Mouse (Mus musculus) cerebellum, adult (tissue): ENCODE measurements around the gene Gcnt2.

Experiments
- ATAC-seq: cut with Nextera tagmentation; 2 replicates; pipeline ENCODE4 v1.9.2; 2017; ENCODE audit warnings: mild to moderate bottlenecking, moderate library complexity, mixed read lengths; ENCODE audit not compliant: insufficient number of reproducible peaks, low FRiP score, low TSS enrichment

Gene Gcnt2

DNA sequence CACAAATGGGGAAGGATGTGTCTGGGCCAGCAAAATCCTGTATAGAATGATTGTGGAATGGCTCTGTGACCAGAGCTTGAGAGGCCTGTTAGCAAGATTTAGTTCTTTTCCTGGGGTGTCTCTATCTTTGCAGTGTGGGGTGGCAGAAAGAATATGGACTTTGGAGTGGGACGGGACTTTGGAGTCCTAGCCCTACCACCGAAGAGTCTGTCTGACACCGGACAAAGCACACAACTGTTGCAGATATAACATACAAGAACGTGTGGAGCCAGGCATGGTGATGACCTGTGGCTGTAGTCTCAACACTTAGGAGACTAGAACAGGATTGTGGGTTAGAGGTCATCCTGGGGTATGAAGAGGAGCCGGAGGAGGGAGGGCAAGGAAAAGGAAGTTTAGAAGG lies 73.0 kb downstream of the Gcnt2 start:
- no peak for ATAC-seq

DNA sequence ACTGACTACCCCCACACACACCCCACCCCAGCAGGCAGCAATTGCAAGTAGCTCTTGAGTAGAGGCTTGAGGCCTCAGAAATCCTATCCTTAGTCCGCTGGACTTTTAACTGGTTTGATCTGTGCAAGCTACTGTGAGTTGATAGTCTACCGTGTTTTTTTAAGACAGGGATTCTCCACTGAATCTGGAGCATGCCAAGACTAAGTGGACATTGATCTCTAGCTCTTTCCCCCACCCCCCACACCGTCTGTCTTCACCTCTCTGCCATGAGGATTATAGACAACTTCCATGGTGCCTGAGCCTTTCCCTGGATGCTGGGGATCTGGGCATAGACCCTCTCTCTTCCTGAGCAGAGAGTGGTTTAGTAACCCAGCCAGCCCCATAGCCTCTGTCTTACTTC lies 74.8 kb downstream of the Gcnt2 start:
- no peak for ATAC-seq

DNA sequence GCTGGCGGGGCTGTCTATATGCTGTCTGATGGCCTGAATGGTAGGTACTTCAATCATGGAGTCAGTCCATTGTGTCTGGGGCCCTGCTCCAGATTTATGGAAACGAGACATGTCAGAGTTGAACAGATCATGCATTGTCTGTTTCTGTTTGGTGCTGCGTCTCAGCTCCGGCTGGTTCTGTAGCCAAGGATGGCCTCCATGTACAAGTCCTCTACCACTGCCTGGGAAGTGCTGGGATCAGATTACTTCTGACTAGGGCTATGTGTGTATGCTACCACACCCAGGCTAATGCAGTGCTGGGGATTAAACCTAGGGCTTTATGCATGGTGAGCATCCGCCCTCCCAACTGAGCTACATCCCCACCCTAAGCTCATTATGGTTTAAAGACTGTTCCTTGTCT lies 78.0 kb downstream of the Gcnt2 start:
- ATAC-seq: no peak

DNA sequence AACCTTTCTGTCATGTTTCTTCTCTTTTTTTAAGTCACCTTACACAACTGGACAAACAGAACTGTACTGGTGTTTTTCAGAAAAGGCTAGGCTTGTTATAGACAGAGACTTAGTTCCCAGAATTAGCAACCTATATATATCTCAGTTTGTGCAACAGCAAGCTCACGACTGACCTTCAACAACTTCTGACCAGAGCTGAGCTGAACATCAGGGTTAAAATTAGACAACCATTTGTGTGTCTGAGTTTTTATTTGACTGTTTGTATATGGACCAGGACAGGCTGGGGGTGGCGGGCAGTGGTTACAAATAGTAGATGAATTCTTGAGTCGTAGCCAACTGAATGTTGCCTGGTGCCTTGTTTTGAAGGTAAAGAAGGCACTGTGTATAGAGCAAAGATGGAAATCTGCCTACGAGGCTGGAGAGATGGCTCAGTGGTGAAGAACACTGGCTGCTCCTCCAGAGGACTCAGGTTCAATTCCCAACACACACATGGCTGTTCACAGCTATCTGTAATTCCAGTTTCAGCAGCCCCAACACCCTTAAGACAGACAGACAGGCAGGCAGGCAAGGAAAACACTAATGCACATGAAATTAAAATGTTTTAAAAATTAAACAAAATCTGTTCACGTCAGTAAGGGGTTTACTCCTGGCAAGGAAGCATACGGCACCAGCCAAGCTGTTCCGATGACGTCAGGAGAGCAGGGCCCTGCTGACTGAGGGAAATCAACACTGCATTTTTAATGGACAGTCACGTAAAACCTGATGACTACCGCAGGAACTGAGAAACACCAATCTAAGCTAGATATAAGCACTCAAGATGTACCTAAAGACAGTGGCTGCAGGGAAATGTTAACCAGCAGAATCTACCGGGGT lies 79.2 kb downstream of the Gcnt2 start:
- no peak for ATAC-seq

DNA sequence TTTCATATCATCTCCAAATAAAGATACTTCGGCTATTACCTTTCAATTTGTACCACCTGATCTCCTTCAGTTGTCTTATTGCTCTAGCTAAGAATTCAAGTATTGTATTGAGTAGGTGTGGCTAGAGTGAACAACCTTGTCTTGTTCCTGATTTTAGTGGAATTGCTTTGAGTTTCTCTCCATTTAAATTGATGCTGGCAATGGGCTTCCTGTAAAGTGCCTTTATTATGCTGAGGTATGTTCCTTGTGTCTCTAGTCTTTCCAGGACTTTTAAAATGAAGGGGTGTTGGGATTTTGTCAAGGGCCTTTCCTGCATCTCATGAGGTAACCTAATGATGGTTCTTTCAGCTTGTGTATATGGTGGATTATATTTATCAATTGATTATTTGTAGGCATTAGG lies 83.5 kb downstream of the Gcnt2 start:
- no peak for ATAC-seq

DNA sequence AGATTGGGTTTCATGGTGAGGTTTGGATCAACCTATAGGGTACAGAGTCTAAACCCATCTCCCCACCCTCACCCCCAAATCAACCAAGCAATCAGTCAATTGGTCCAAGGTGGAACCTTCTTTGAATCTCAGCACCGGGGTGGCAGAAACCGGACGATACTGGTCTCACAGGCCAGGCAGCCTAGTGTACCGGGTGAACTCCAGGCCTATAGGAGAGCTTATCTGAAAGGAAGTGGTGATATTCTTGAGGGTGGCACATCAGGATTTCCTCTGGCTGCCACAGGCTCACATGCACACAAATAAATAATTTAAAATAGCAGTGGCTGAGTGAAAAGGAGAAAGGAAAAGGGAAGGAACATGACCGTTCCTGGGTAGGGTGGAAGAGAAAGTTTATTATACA lies 84.4 kb downstream of the Gcnt2 start:
- no peak for ATAC-seq

DNA sequence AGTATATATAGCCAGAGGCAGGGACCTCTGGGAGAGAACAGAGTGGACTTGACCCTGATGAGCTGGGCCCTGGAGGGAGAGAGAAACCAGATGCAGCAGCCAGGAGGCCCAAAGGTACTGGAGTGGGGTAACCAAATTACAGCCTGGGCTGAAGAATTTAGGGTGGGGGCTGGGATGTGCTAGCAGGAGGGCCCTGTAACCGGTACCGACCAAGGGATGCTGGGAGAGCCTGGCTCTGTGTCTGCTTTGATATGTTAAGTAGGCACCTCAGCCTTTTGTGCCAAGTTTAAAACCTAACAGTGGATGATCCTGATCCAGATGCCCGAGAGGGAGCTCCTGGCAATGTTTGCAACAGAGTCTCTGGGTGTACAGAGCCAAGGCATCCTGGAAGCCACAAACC lies 84.8 kb downstream of the Gcnt2 start:
- no peak for ATAC-seq

GRCm38 (mm10) chr13:40946513-40946912 lies 87.0 kb downstream of the Gcnt2 start:
- no peak for ATAC-seq

DNA sequence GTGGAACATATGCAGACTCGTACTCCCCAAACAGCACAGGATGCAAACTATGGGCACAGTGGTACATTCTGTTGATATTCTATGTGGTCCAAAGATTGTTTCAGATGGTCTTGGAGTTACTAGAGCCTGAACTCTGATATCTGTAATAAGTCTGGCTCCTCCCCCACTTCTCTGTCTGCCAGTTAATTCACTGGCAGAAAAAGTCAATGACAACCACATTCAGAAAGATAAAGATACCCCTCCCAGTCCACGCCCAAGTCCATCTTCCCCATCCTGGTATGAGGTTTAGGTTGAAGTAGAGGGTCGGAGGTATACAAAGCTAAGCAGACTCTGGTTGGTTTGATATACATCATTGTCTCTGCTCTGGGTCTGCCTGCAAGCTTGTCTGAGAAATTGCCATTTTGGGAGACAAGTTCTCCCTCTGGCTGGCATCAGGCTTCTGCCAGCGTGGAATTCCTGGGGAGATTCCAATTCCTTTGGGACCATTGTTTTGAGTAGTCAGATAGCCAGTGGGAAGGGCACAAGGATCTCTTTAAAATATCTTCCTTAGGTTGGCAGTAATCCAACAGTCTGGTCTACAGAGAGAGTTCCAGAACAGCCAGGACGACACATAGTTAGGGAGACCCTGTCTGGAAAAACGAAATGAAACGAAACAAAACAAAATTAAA lies 88.1 kb downstream of the Gcnt2 start:
- ATAC-seq: no peak

- no peak for ATAC-seq
Observed at GRCm38 (mm10) chr13:40951386-40951976, 91.9 kb downstream of the Gcnt2 start.

DNA sequence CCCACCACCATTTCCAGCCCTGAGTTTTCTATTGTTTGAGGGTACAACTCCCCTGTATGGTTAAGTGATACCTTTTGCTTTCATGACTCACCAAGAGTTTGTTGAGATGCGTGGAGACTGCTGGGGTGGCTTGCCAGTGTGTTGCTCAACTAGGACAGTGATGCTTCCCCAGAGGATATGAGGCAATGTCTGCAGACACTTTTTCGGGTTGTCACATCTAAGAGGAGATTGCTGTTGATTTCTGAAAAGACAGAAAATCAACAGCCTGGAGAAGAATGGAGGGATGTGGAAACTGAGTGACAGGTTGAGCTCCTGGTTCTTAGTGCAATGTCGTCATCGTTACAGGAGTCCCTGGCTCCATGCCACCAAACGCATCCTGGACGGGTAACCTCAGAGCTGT lies 93.7 kb downstream of the Gcnt2 start:
- ATAC-seq: no peak

DNA sequence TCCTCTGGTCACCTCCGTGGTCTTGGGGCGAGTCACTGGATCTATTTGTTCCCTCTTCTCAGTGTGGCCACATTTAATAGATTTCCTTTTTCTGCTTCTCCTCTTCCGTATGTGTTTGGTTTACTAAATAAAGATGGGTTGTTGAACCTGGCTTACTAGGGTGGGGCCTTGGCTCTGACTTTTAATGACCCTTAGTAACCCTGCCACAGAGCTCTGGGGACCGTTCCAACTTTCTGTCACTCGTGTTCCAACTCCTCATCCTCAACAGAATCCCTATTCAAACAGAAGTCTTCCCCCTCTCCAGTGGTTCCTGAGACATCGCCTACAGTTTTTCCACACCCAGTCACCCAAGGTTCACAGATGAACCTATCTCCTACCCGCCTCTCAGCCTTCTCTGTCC lies 96.2 kb downstream of the Gcnt2 start:
- no peak for ATAC-seq

- no peak for ATAC-seq
Observed at GRCm38 (mm10) chr13:40967609-40968008, 108.1 kb downstream of the Gcnt2 start.

DNA sequence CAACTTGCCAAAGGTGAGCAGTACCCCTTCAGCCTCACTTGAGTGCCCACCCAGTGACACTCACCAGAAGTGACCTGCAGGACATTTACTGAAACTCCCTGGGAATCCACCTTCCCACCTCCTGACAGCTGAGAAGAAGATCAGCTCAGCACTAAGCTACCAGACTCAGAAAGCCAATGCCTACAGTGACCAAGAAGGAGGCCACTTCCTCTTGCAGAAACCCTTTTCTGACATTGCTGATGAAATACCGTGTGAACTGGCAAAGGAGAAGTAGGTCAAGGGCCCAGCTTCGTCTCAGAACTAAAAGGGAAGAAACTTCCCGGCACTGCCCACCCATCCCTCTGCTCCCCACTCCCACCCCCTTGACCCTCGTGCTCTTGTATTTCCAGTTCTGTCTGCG lies 109.0 kb downstream of the Gcnt2 start:
- no peak for ATAC-seq

DNA sequence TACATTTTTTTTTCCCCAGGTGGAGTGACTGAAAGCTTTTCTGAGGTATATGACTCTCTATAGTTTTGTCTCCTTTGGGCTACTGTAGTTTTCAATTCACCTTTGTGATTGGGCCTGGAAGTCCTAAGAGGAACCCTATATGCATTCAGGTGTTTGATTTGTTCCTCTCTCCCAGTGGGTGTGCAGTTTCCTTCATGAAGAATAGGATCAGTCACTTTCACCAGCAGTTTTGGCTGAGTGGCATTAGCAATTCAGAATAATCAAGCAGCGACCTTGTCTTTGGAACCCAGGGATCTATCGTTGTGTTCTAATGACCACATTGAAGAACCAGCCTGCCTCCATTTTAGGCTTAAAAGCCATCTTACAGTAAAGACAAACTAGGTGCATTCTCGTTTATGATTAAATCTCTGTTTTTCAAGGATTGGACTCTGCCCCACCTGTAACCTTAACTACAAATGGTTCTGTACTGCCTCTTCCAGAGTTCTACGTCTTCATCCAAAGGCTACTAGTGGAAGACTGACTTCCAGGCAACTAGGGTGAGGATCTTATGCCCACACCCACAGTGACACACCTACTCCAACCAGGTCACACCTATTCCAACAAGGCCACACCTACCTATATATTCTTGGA lies 110.3 kb downstream of the Gcnt2 start:
- ATAC-seq: no peak

GRCm38 (mm10) chr13:40971261-40971660 lies 111.7 kb downstream of the Gcnt2 start:
- no peak for ATAC-seq

- ATAC-seq: no peak
Observed at GRCm38 (mm10) chr13:40971831-40972230, 112.3 kb downstream of the Gcnt2 start.

DNA sequence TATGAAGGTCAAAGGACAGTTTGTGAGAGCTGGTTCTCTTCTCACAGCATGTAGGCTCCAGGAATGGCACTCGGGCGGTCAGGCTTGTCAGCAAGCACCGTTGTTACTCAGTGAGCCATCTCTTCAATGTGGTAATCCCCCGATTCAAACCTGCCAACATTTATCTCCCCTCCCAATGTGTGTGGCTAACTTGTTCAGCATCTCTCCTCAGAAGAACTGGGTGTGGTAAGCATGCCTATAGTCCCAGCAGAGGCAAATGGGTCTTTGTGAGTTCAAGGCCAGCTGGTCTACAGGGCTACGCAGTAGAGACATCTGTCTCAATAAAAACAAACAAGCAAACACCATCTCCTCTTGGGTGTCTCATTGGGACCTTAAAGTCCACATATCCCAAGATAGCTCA lies 113.4 kb downstream of the Gcnt2 start:
- ATAC-seq: no peak

DNA sequence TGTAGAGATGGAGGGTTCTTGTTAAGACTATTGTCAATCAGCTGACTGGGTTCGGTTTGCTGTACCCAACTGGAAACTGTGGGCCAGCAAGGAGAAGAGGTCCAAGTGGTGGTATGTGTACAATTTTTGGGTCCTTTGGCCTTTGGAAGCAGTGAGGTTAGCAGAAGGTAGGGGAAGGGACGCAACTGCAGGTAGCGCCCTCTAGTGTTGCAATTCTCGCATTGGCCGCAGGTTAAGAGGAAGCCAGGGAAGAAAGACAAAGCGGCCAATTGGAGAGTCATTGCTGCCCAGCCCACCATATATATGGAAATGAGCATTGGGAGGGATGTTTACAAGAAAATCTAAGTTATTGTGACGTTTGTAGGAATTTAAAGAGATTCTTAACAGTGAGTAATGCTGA lies 118.1 kb downstream of the Gcnt2 start:
- no peak for ATAC-seq

DNA sequence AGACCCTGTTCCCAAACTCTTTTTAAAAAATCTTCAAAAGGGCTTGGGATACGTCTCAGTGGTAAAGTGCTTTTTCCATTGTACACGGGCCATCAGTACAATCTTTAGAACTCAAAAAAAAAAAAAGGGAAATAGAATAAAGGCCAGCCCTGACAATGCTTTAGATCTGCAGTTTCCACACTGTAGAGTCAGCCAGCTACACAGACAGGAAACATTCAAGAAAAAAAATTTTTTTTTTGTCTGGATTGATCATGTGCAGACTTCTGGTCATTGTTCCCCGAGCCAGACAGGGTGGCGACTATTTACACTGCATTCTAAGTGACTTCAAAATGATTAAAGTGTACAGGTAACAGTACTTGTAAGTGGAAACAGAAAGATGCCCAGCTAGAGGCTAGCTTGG lies 119.1 kb downstream of the Gcnt2 start:
- no peak for ATAC-seq

DNA sequence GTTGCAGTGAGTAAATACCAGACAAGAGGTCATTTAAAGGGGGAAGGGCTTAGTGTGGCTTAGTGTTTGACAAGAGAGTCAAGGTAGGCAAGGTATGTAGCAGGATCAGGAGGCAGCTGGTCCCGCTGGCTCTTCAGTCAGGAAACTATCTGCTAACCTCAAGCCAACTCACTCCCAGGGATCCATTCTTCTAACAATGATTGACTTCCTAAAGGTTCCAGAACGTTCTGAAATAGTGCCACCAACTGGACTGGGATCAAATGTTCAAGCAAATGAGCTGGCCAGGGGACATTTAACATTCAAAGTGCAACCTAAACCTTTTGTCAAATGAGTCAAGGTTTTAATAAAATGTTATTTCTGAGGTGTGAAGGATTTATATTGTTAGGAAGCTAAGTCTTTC lies 119.8 kb downstream of the Gcnt2 start:
- ATAC-seq: no peak
